Mouse (Mus musculus): Measurements from ENCODE around the gene Snx29. TPM values are rescaled to one million over a fixed set of nuclear protein-coding genes. Genes with fewer than 3 reads are reported as not detected.
"Not testable (repeated sequence)": the region's sequence is repeated elsewhere in the genome, so short reads cannot be mapped to it uniquely, and the experiment has no call there.

Snx29 gene
- polyA plus RNA-seq (2015; fragmentation: Nextera tagmentation; extraction: Ambion mirVana) = 10.0 and 10.5 TPM in 2 replicates

- TF ChIP-seq EP300 (IDR thresholded peaks at IDR 0.05) (0 out of 2 replicates have a peak, but pooled peaks have one; percentile 18), CTCF (IDR thresholded peaks at IDR 0.05) (peak; percentile 35)
- WGBS = 5% methylated on average over 58 of the region's 61 CpGs
- peak within 1 kb of the TSS; percentile 70 for H3K4me2 ChIP-seq (replicated peaks; ENCODE audit: low read depth, low read length)
Observed at GRCm38 (mm10) chr16:11322409-11323323, at the start of gene Snx29. Snx29 (plus strand) TSS chr16:11322908.

GRCm38 (mm10) chr16:11276888-11277287 lies 45.8 kb upstream of the Snx29 start:
- TF ChIP-seq CTCF (IDR thresholded peaks at IDR 0.05) (no peak), EP300 (IDR thresholded peaks at IDR 0.05) (no peak)
- 54% methylated on average over 3 of the region's 3 CpGs for WGBS
- no peaks in the 10 kb centered on the region for H3K36me3 ChIP-seq (ENCODE audit: insufficient read depth, low read length)
- H3K4me1 ChIP-seq (ENCODE audit: insufficient read depth, low read depth, low read length) = no peaks in the 10 kb centered on the region
- no peak overlapping the region for H3K4me3 ChIP-seq (ENCODE audit: low read depth, low read length)
- ATAC-seq (no peak), DNase-seq (ENCODE audit: low spot score) (no peak)
- no peak overlapping the region for H3K9ac ChIP-seq (replicated peaks; ENCODE audit: low read depth)
- no peaks in the 10 kb centered on the region for H3K27me3 ChIP-seq (replicated peaks; ENCODE audit: insufficient read depth, low read length)
- no peaks in the 10 kb centered on the region for H3K9me3 ChIP-seq (ENCODE audit: low read length)
- H3K27ac ChIP-seq (ENCODE audit: low read length) = no peak overlapping the region
- no peak overlapping the region for H3K4me2 ChIP-seq (replicated peaks; ENCODE audit: low read depth, low read length)

More at GRCm38 (mm10) chr16:11322409-11323323, at the start of gene Snx29:
- Histone ChIP-seq H3K36me3 (ENCODE audit: insufficient read depth, low read length) (no peaks in the 10 kb centered on the region), H3K27me3 (replicated peaks; ENCODE audit: insufficient read depth, low read length) (no peaks in the 10 kb centered on the region), H3K9me3 (ENCODE audit: low read length) (no peaks in the 10 kb centered on the region), H3K4me3 (ENCODE audit: low read depth, low read length) (peak within 1 kb of the TSS; percentile 73), H3K4me1 (ENCODE audit: insufficient read depth, low read depth, low read length) (no peaks in the 10 kb centered on the region), H3K27ac (ENCODE audit: low read length) (peak within 1 kb of the TSS; percentile 71), H3K9ac (replicated peaks; ENCODE audit: low read depth) (peak within 1 kb of the TSS; percentile 68)
- peak; percentile 99 for ATAC-seq
- peak; percentile 94 for DNase-seq (ENCODE audit: low spot score)

GRCm38 (mm10) chr16:11278778-11279177 lies 43.9 kb upstream of the Snx29 start:
- no peak for DNase-seq (ENCODE audit: low spot score)
- no peaks in the 10 kb centered on the region for H3K9me3 ChIP-seq (ENCODE audit: low read length)
- no peak overlapping the region for H3K4me2 ChIP-seq (replicated peaks; ENCODE audit: low read depth, low read length)
- H3K27ac ChIP-seq (ENCODE audit: low read length) = no peak overlapping the region
- ATAC-seq = no peak
- no peaks in the 10 kb centered on the region for H3K36me3 ChIP-seq (ENCODE audit: insufficient read depth, low read length)
- H3K4me1 ChIP-seq (ENCODE audit: insufficient read depth, low read depth, low read length) = no peaks in the 10 kb centered on the region
- H3K9ac ChIP-seq (replicated peaks; ENCODE audit: low read depth) = no peak overlapping the region
- H3K27me3 ChIP-seq (replicated peaks; ENCODE audit: insufficient read depth, low read length) = no peaks in the 10 kb centered on the region
- no peak overlapping the region for H3K4me3 ChIP-seq (ENCODE audit: low read depth, low read length)
- no peak for TF ChIP-seq EP300 (IDR thresholded peaks at IDR 0.05)
- no peak for TF ChIP-seq CTCF (IDR thresholded peaks at IDR 0.05)
- 55% methylated on average over 6 of the region's 6 CpGs for WGBS

GRCm38 (mm10) chr16:11282655-11283232 lies 40.0 kb upstream of the Snx29 start:
- ATAC-seq = no peak
- H3K36me3 ChIP-seq (ENCODE audit: insufficient read depth, low read length) = no peaks in the 10 kb centered on the region
- H3K9me3 ChIP-seq (ENCODE audit: low read length) = no peaks in the 10 kb centered on the region
- H3K27me3 ChIP-seq (replicated peaks; ENCODE audit: insufficient read depth, low read length) = no peaks in the 10 kb centered on the region
- no peak overlapping the region for H3K4me2 ChIP-seq (replicated peaks; ENCODE audit: low read depth, low read length)
- TF ChIP-seq EP300 (IDR thresholded peaks at IDR 0.05) (no peak), CTCF (IDR thresholded peaks at IDR 0.05) (no peak)
- WGBS = 75% methylated on average over 5 of the region's 5 CpGs
- no peak overlapping the region for H3K27ac ChIP-seq (ENCODE audit: low read length)
- H3K9ac ChIP-seq (replicated peaks; ENCODE audit: low read depth) = no peak overlapping the region
- no peaks in the 10 kb centered on the region for H3K4me1 ChIP-seq (ENCODE audit: insufficient read depth, low read depth, low read length)
- H3K4me3 ChIP-seq (ENCODE audit: low read depth, low read length) = no peak overlapping the region
- DNase-seq (ENCODE audit: low spot score) = no peak

GRCm38 (mm10) chr16:11284881-11285280 lies 37.8 kb upstream of the Snx29 start:
- no peak for DNase-seq (ENCODE audit: low spot score)
- no peak overlapping the region for H3K9ac ChIP-seq (replicated peaks; ENCODE audit: low read depth)
- ATAC-seq = no peak
- TF ChIP-seq CTCF (IDR thresholded peaks at IDR 0.05) = no peak
- no peak overlapping the region for H3K4me3 ChIP-seq (ENCODE audit: low read depth, low read length)
- H3K27ac ChIP-seq (ENCODE audit: low read length) = no peak overlapping the region
- no peaks in the 10 kb centered on the region for H3K27me3 ChIP-seq (replicated peaks; ENCODE audit: insufficient read depth, low read length)
- WGBS = 83% methylated on average over 2 of the region's 2 CpGs
- H3K9me3 ChIP-seq (ENCODE audit: low read length) = 0 out of 2 replicates have a peak, but pooled peaks cover 3% of the 10 kb centered on the region
- no peak overlapping the region for H3K4me2 ChIP-seq (replicated peaks; ENCODE audit: low read depth, low read length)
- no peaks in the 10 kb centered on the region for H3K36me3 ChIP-seq (ENCODE audit: insufficient read depth, low read length)
- no peaks in the 10 kb centered on the region for H3K4me1 ChIP-seq (ENCODE audit: insufficient read depth, low read depth, low read length)

- no peak overlapping the region for H3K9ac ChIP-seq (replicated peaks; ENCODE audit: low read depth)
- ATAC-seq (no peak), DNase-seq (ENCODE audit: low spot score) (no peak)
- no peak overlapping the region for H3K4me2 ChIP-seq (replicated peaks; ENCODE audit: low read depth, low read length)
- TF ChIP-seq EP300 (IDR thresholded peaks at IDR 0.05) (no peak), CTCF (IDR thresholded peaks at IDR 0.05) (no peak)
- WGBS = 68% methylated on average over 2 of the region's 2 CpGs
- no peaks in the 10 kb centered on the region for H3K27me3 ChIP-seq (replicated peaks; ENCODE audit: insufficient read depth, low read length)
- 0 out of 2 replicates have a peak, but pooled peaks cover 3% of the 10 kb centered on the region for H3K9me3 ChIP-seq (ENCODE audit: low read length)
- no peak overlapping the region for H3K27ac ChIP-seq (ENCODE audit: low read length)
- no peaks in the 10 kb centered on the region for H3K4me1 ChIP-seq (ENCODE audit: insufficient read depth, low read depth, low read length)
- H3K36me3 ChIP-seq (ENCODE audit: insufficient read depth, low read length) = no peaks in the 10 kb centered on the region
- no peak overlapping the region for H3K4me3 ChIP-seq (ENCODE audit: low read depth, low read length)
Observed at GRCm38 (mm10) chr16:11285949-11286348, 36.8 kb upstream of the Snx29 start.

- not testable (repeated sequence) for H3K4me2 ChIP-seq (replicated peaks; ENCODE audit: low read depth, low read length); H3K4me1 ChIP-seq (ENCODE audit: insufficient read depth, low read depth, low read length); H3K9me3 ChIP-seq (ENCODE audit: low read length); H3K9ac ChIP-seq (replicated peaks; ENCODE audit: low read depth); DNase-seq (ENCODE audit: low spot score); H3K36me3 ChIP-seq (ENCODE audit: insufficient read depth, low read length); H3K4me3 ChIP-seq (ENCODE audit: low read depth, low read length); ATAC-seq; H3K27me3 ChIP-seq (replicated peaks; ENCODE audit: insufficient read depth, low read length); H3K27ac ChIP-seq (ENCODE audit: low read length)
- 89% methylated on average over 7 of the region's 8 CpGs for WGBS
Observed at GRCm38 (mm10) chr16:11288873-11289272, 33.8 kb upstream of the Snx29 start.

GRCm38 (mm10) chr16:11295583-11295982 lies 27.1 kb upstream of the Snx29 start:
- 76% methylated on average over 4 of the region's 4 CpGs for WGBS
- not testable (repeated sequence) for H3K4me1 ChIP-seq (ENCODE audit: insufficient read depth, low read depth, low read length); DNase-seq (ENCODE audit: low spot score); ATAC-seq; H3K9ac ChIP-seq (replicated peaks; ENCODE audit: low read depth); H3K36me3 ChIP-seq (ENCODE audit: insufficient read depth, low read length); H3K27me3 ChIP-seq (replicated peaks; ENCODE audit: insufficient read depth, low read length); H3K27ac ChIP-seq (ENCODE audit: low read length); H3K9me3 ChIP-seq (ENCODE audit: low read length); H3K4me3 ChIP-seq (ENCODE audit: low read depth, low read length); H3K4me2 ChIP-seq (replicated peaks; ENCODE audit: low read depth, low read length)
